Mouse (Mus musculus) left cerebral cortex, adult 18-20 months (tissue): ENCODE measurements at regions not wholly inside any gene's neighbourhood (a gene's known extent, or its start where the extent isn't known, plus 50 kb on each side); places are given as distances from the start of the nearest gene placed in this dataset.

Source experiments
- DNase-seq, 2 experiments: peaks; one replicate each; pipeline ENCODE4 v3.0.0; 2021 to 2022; ENCODE audit warnings: low spot score in 2 of 2, mixed read lengths in 1 of 2

DNA sequence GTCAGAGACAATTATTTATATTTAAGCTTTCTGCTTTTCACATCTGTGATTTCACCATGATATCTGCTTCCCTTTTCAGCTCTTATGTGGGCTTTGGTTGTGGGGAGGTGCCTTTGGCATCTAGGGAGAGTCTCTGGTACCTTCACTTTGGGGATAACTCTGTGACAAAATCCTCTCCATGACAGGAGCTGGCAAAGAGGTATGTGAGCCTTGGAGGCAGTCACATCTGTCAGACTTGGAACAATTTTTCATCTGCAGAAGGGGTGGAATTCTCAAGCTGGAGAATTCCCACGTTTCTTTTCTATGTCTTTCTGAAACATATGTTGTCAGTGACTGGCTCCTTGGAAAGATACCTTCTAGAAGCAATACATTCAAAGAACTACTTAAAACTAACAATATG is 312.2 kb upstream of the Nrg3 start:
- DNase-seq: peak; percentile 2 to 4

GRCm38 (mm10) chr14:39781849-39782248 is 309.0 kb upstream of the Nrg3 start:
- no peak for DNase-seq

DNA sequence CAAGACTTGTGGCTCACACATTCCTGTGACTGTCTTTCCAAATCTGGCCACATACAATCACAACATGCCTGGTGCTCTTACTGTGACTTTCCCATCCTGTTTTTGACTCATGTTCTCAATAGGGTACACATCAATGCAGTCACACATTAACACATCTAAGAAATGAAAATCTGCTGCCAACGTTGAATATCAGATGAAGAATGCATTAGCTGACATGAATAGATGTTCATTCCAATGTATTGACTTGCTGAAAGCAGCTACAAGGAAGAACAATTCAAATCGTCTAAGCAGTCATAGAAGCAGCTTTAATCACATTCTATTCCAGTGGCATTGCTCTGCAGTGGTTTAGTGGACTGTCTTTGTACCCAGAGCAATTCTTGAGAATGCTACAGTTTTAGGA is 295.2 kb upstream of the Nrg3 start:
- DNase-seq: no peak
